In genomic region chr9:9096761-9097160, GRCm38 (mm10) we compare ENCODE assay signal across 21 mouse cellular contexts.
A peak's percentile ranks its signal among the peaks of the same experiment; 100 is the strongest.
DNase-seq lines count a peak whose midpoint lies in the region; ATAC-seq and TF ChIP-seq lines count a peak whose summit lies in the region.
"Had no signal": no experiment of that assay in that cellular context is flagged by ENCODE, and none has a peak within 500 bp of the region (broad histone marks: within the 10 kb centered on the region; RNA-seq: fewer than 3 reads in every experiment).

No protein-coding gene starts in this region.

- no peak overlapping the region for H3K9ac ChIP-seq in kidney, embryonic 14.5 days (ENCODE audit: low read depth, low read length)
- H3K9ac ChIP-seq in liver, postnatal 0 days (replicated peaks): no peak overlapping the region
- H3K9ac ChIP-seq: embryonic facial prominence, embryonic 13.5 days; embryonic facial prominence, embryonic 15.5 days had no signal

- DNase-seq in kidney, adult 9 months: peak; percentile 14
- DNase-seq in liver, postnatal 0 days: no peak
- DNase-seq in liver: no peak
- DNase-seq in gonadal fat pad, adult 2 months (ENCODE audit: low read depth): peak; percentile 44
- no peak for DNase-seq in layer of hippocampus, adult 2 months (ENCODE audit: low spot score in 2 of 2)
- DNase-seq: adrenal gland, adult 2 months; adrenal gland, postnatal 10 days; adrenal gland, postnatal 25 days; cerebellum, adult 11 months; cerebellum, adult 18-20 months; cerebellum, adult 8-10 months; cerebellum, adult 9-11 months; cerebellum, postnatal 14 days; cerebellum, postnatal 36 days; embryo, embryonic 11 days had no signal

- no peaks in the 10 kb centered on the region for H3K27me3 ChIP-seq in kidney, embryonic 14.5 days (ENCODE audit: control insufficient read depth, insufficient read depth, low read length)
- no peaks in the 10 kb centered on the region for H3K27me3 ChIP-seq in liver, postnatal 0 days (ENCODE audit: insufficient read depth, low read length)
- H3K27me3 ChIP-seq: embryonic facial prominence, embryonic 13.5 days; embryonic facial prominence, embryonic 15.5 days had no signal

- no peak overlapping the region for H3K27ac ChIP-seq in kidney, embryonic 14.5 days (ENCODE audit: low read depth, low read length)
- no peak overlapping the region for H3K27ac ChIP-seq in liver, postnatal 0 days (ENCODE audit: low read depth)
- no peak overlapping the region for H3K27ac ChIP-seq in layer of hippocampus, adult 2 months
- H3K27ac ChIP-seq: embryonic facial prominence, embryonic 13.5 days; embryonic facial prominence, embryonic 15.5 days had no signal

- no peak for TF ChIP-seq EP300 in liver, postnatal 0 days (IDR thresholded peaks at IDR 0.05; ENCODE audit: low read depth)

- H3K36me3 ChIP-seq in kidney, embryonic 14.5 days (ENCODE audit: control insufficient read depth, insufficient read depth, low read length): no peaks in the 10 kb centered on the region
- H3K36me3 ChIP-seq in liver, postnatal 0 days (replicated peaks; ENCODE audit: insufficient read depth, low read length): no peaks in the 10 kb centered on the region
- H3K36me3 ChIP-seq: embryonic facial prominence, embryonic 13.5 days; embryonic facial prominence, embryonic 15.5 days had no signal

- H3K9me3 ChIP-seq in kidney, embryonic 14.5 days (ENCODE audit: control insufficient read depth, low read length): no peaks in the 10 kb centered on the region
- H3K9me3 ChIP-seq in liver, postnatal 0 days (ENCODE audit: low read length): no peaks in the 10 kb centered on the region
- H3K9me3 ChIP-seq: embryonic facial prominence, embryonic 13.5 days; embryonic facial prominence, embryonic 15.5 days had no signal

- H3K4me3 ChIP-seq in kidney, embryonic 14.5 days (ENCODE audit: low read length): no peak overlapping the region
- no peak overlapping the region for H3K4me3 ChIP-seq in liver, postnatal 0 days (ENCODE audit: low read depth, low read length)
- H3K4me3 ChIP-seq in layer of hippocampus, adult 2 months: no peak overlapping the region
- H3K4me3 ChIP-seq: embryonic facial prominence, embryonic 13.5 days; embryonic facial prominence, embryonic 15.5 days; erythroblast, embryonic 14.5 days had no signal

- no peak overlapping the region for H3K4me2 ChIP-seq in kidney, embryonic 14.5 days (replicated peaks; ENCODE audit: low read depth, low read length)
- H3K4me2 ChIP-seq in liver, postnatal 0 days (ENCODE audit: low read depth, low read length): no peak overlapping the region
- H3K4me2 ChIP-seq: embryonic facial prominence, embryonic 13.5 days; embryonic facial prominence, embryonic 15.5 days had no signal

- TF ChIP-seq CTCF in liver, postnatal 0 days (IDR thresholded peaks at IDR 0.05; ENCODE audit: low read depth): no peak
- no peak for TF ChIP-seq CTCF in layer of hippocampus, adult 2 months (conservative IDR thresholded peaks at IDR 0.05)

- H3K4me1 ChIP-seq in kidney, embryonic 14.5 days (ENCODE audit: control insufficient read depth, insufficient read depth, low read length): no peaks in the 10 kb centered on the region
- H3K4me1 ChIP-seq in liver, postnatal 0 days (ENCODE audit: insufficient read depth): no peaks in the 10 kb centered on the region
- H3K4me1 ChIP-seq: embryonic facial prominence, embryonic 13.5 days; embryonic facial prominence, embryonic 15.5 days had no signal

- no peak for ATAC-seq in kidney, embryonic 14.5 days (ENCODE audit: low FRiP score, low TSS enrichment)
- ATAC-seq in liver, postnatal 0 days: peak; percentile 44; the same call in 1 of the 2 replicates
- ATAC-seq: forebrain, embryonic 14.5 days; forebrain, embryonic 16.5 days had no signal

- WGBS in kidney, embryonic 14.5 days: 83% methylated on average over 1 of the region's 1 CpGs
- WGBS in liver, postnatal 0 days (ENCODE audit: insufficient replicate concordance): 63% methylated on average over 1 of the region's 1 CpGs

Comparison
In these comparisons a context has a peak if more than half of its experiments do, and no peak if none do; other contexts are left out.
1. DNase-seq: peak in kidney, adult 9 months (single experiment) and gonadal fat pad, adult 2 months (single experiment); none in liver, postnatal 0 days (single experiment), liver (single experiment) and layer of hippocampus, adult 2 months (0 of 2).